Mouse (Mus musculus): Measurements from ENCODE around the gene Fzd1. TPM values are rescaled to one million over a fixed set of nuclear protein-coding genes. Genes with fewer than 3 reads are reported as not detected.

Gene Fzd1
- total and polyA plus RNA-seq, 2 experiments = 3.2 to 5.0 TPM

- Histone ChIP-seq H3K27ac (replicated peaks; ENCODE audit: insufficient read depth, low read depth, low read length) (no peak overlapping the region), H3K4me1 (ENCODE audit: control insufficient read depth, insufficient read depth, low read length) (no peaks in the 10 kb centered on the region), H3K9ac (ENCODE audit: low read depth, low read length) (no peak overlapping the region), H3K79me2 (ENCODE audit: control insufficient read depth, insufficient read depth, low read length) (no peaks in the 10 kb centered on the region), H3K36me3 (ENCODE audit: control insufficient read depth, insufficient read depth, low read length) (no peaks in the 10 kb centered on the region), H3K27me3 (ENCODE audit: control insufficient read depth, insufficient read depth, low read length) (no peaks in the 10 kb centered on the region), H3K4me3 (ENCODE audit: insufficient read depth, low read depth, low read length) (no peak overlapping the region)
- DNase-seq (ENCODE audit: extremely low read depth, low read depth, low spot score) = no peak
- 86% methylated on average over 4 of the region's 4 CpGs for WGBS
- no peak for TF ChIP-seq CTCF (IDR thresholded peaks at IDR 0.05; ENCODE audit: low read depth, low read length)
- TF ChIP-seq POLR2A (IDR thresholded peaks at IDR 0.05; ENCODE audit: extremely low read depth, insufficient read depth, low read length) = no peak
These were observed 15.1 kb downstream of the Fzd1 start for GRCm38 (mm10) chr5:4742722-4743121.

- H3K27ac ChIP-seq (replicated peaks; ENCODE audit: insufficient read depth, low read depth, low read length) = no peak overlapping the region
- no peak overlapping the region for H3K4me3 ChIP-seq (ENCODE audit: insufficient read depth, low read depth, low read length)
- 9% methylated on average over 6 of the region's 6 CpGs for WGBS
- TF ChIP-seq POLR2A (IDR thresholded peaks at IDR 0.05; ENCODE audit: extremely low read depth, insufficient read depth, low read length) (no peak), CTCF (IDR thresholded peaks at IDR 0.05; ENCODE audit: low read depth, low read length) (no peak)
- peaks cover 9% of the 10 kb centered on the region; the same call in 1 of the 2 replicates for H3K4me1 ChIP-seq (ENCODE audit: control insufficient read depth, insufficient read depth, low read length)
- H3K79me2 ChIP-seq (ENCODE audit: control insufficient read depth, insufficient read depth, low read length) = no peaks in the 10 kb centered on the region
- no peak overlapping the region for H3K9ac ChIP-seq (ENCODE audit: low read depth, low read length)
- peak; percentile 95 for DNase-seq (ENCODE audit: extremely low read depth, low read depth, low spot score)
- no peaks in the 10 kb centered on the region for H3K27me3 ChIP-seq (ENCODE audit: control insufficient read depth, insufficient read depth, low read length)
- no peaks in the 10 kb centered on the region for H3K36me3 ChIP-seq (ENCODE audit: control insufficient read depth, insufficient read depth, low read length)
These were observed 20.8 kb downstream of the Fzd1 start for GRCm38 (mm10) chr5:4737013-4737412.

- no peak overlapping the region for H3K27ac ChIP-seq (replicated peaks; ENCODE audit: insufficient read depth, low read depth, low read length)
- no peaks in the 10 kb centered on the region for H3K27me3 ChIP-seq (ENCODE audit: control insufficient read depth, insufficient read depth, low read length)
- no peak overlapping the region for H3K4me3 ChIP-seq (ENCODE audit: insufficient read depth, low read depth, low read length)
- 94% methylated on average over 7 of the region's 7 CpGs for WGBS
- no peak overlapping the region for H3K9ac ChIP-seq (ENCODE audit: low read depth, low read length)
- TF ChIP-seq POLR2A (IDR thresholded peaks at IDR 0.05; ENCODE audit: extremely low read depth, insufficient read depth, low read length) (no peak), CTCF (IDR thresholded peaks at IDR 0.05; ENCODE audit: low read depth, low read length) (no peak)
- DNase-seq (ENCODE audit: extremely low read depth, low read depth, low spot score) = no peak
- no peaks in the 10 kb centered on the region for H3K79me2 ChIP-seq (ENCODE audit: control insufficient read depth, insufficient read depth, low read length)
- H3K4me1 ChIP-seq (ENCODE audit: control insufficient read depth, insufficient read depth, low read length) = peaks cover 9% of the 10 kb centered on the region; the same call in 1 of the 2 replicates
- no peaks in the 10 kb centered on the region for H3K36me3 ChIP-seq (ENCODE audit: control insufficient read depth, insufficient read depth, low read length)
These were observed 22.4 kb downstream of the Fzd1 start for GRCm38 (mm10) chr5:4735461-4735860.

GRCm38 (mm10) chr5:4733239-4733638 lies 24.6 kb downstream of the Fzd1 start:
- Histone ChIP-seq H3K27ac (replicated peaks; ENCODE audit: insufficient read depth, low read depth, low read length) (no peak overlapping the region), H3K36me3 (ENCODE audit: control insufficient read depth, insufficient read depth, low read length) (no peaks in the 10 kb centered on the region), H3K4me3 (ENCODE audit: insufficient read depth, low read depth, low read length) (no peak overlapping the region), H3K79me2 (ENCODE audit: control insufficient read depth, insufficient read depth, low read length) (no peaks in the 10 kb centered on the region), H3K9ac (ENCODE audit: low read depth, low read length) (no peak overlapping the region), H3K4me1 (ENCODE audit: control insufficient read depth, insufficient read depth, low read length) (peaks cover 9% of the 10 kb centered on the region; the same call in 1 of the 2 replicates), H3K27me3 (ENCODE audit: control insufficient read depth, insufficient read depth, low read length) (no peaks in the 10 kb centered on the region)
- no peak for TF ChIP-seq CTCF (IDR thresholded peaks at IDR 0.05; ENCODE audit: low read depth, low read length)
- TF ChIP-seq POLR2A (IDR thresholded peaks at IDR 0.05; ENCODE audit: extremely low read depth, insufficient read depth, low read length) = no peak
- WGBS = 41% methylated on average over 4 of the region's 4 CpGs
- DNase-seq (ENCODE audit: extremely low read depth, low read depth, low spot score) = no peak

GRCm38 (mm10) chr5:4732241-4733229 lies 25.3 kb downstream of the Fzd1 start:
- Histone ChIP-seq H3K4me3 (ENCODE audit: insufficient read depth, low read depth, low read length) (no peak overlapping the region), H3K27me3 (ENCODE audit: control insufficient read depth, insufficient read depth, low read length) (no peaks in the 10 kb centered on the region), H3K4me1 (ENCODE audit: control insufficient read depth, insufficient read depth, low read length) (peaks cover 9% of the 10 kb centered on the region; the same call in 1 of the 2 replicates), H3K79me2 (ENCODE audit: control insufficient read depth, insufficient read depth, low read length) (no peaks in the 10 kb centered on the region), H3K36me3 (ENCODE audit: control insufficient read depth, insufficient read depth, low read length) (no peaks in the 10 kb centered on the region), H3K27ac (replicated peaks; ENCODE audit: insufficient read depth, low read depth, low read length) (no peak overlapping the region), H3K9ac (ENCODE audit: low read depth, low read length) (no peak overlapping the region)
- DNase-seq (ENCODE audit: extremely low read depth, low read depth, low spot score) = peak; percentile 78
- no peak for TF ChIP-seq POLR2A (IDR thresholded peaks at IDR 0.05; ENCODE audit: extremely low read depth, insufficient read depth, low read length)
- no peak for TF ChIP-seq CTCF (IDR thresholded peaks at IDR 0.05; ENCODE audit: low read depth, low read length)
- WGBS = 22% methylated on average over 10 of the region's 10 CpGs
